Mouse (Mus musculus) adrenal gland, postnatal 25 days (tissue): Measurements from ENCODE around the gene Olfr149. TPM values are rescaled to one million over a fixed set of nuclear protein-coding genes. Genes with fewer than 3 reads are reported as not detected.
"Not testable (repeated sequence)": the region's sequence is repeated elsewhere in the genome, so short reads cannot be mapped to it uniquely, and the experiment has no call there.

Experiments
- DNase-seq: peaks from one replicate; pipeline ENCODE4 v3.0.0; 2021; ENCODE audit warnings: mixed read lengths
- long read RNA-seq: library from polyadenylated mRNA; stranded (forward); transcript quantifications from one replicate; pipeline ENCODE4 v2.0.0, GENCODE M21; 2021
- total RNA-seq: library from RNA; stranded (reverse); gene quantifications from 2 replicates; pipeline ENCODE4 v1.2.3, GENCODE M21; 2021

Olfr149 gene
- not detected in 2 replicates for total RNA-seq
- long read RNA-seq = 0 reads

DNA sequence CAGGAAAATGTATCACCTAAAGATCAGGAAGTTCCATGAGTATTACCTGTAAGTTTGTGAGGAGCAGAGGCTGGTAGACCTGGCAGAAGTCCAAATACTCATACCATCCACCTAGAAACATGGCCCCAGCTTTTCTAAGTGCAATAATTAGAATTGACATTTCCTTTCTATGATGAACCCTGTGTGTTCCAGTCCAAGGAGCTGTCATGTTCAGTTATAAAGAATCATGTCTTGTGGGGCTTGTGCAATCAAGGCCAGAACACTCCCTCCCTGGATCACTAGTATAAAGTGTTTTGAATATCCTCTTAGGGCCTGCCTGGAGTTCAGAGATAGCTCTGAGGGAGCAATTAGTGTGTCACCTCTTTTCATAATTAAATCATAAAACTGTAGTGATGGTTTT lies at the start of gene Olfr149:
TSS of gene Olfr149 (minus strand) at position 101 of the 400 bp plus-strand sequence.
- DNase-seq = no peak

DNA sequence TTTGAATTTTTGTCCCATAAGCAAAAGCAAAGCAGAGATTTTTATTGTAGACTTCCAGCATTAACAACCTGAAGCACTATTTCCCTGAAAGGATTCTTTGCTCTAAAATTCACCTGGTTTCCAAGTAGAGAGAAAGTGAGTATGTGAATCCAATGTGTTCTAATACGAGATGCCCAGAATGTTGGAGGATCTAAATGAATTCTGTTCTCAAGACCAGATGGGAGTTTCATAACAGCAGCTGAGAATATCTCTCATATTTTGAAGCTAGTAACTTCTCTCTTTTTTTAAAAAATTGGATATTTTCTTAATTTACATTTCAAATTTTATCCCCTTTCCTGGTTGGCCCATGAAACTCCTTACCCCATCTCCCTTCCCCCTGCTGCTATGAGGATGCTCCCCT lies 39.5 kb upstream of the Olfr149 start:
- DNase-seq = no peak

DNA sequence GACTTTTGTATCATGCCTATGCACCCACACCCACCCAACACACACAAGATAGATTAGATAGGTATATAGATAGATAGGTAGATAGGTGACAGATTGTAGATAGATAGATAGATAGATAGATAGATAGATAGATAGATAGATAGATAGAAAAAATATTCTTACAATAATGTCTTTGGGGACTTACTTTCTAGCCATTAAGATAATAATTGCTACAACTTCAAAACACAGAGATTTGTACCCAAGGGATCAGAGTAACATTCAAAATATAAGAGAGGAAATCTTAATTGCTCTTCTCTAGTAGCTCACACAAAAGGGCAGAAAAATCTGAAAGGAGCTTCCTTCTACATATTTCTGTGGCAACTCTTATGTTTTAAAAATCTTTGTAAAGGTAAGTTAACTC lies 39.0 kb upstream of the Olfr149 start, which contains the start of gene Olfr967:
TSS of gene Olfr967 (plus strand) at position 301 of the 400 bp plus-strand sequence.
- DNase-seq = no peak

DNA sequence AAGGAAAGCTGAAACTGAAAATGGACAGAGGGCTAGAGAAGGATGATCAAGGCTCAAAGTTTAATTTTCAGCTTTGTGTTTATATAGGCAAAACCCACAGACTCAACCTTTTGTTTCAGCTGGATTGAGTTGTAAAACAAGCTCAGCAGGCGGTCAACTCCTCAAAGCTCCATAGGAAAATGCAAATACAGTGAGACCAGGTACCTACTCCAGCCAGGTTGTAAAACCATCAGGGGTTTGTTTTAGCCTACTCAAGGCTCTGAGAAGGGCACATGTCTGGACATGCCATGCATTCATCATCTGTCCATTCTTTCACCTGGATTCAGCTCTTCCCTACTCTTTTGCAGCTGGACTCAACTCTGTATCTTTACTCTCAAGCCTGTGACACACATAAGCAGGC lies 33.8 kb upstream of the Olfr149 start:
- DNase-seq = no peak

DNA sequence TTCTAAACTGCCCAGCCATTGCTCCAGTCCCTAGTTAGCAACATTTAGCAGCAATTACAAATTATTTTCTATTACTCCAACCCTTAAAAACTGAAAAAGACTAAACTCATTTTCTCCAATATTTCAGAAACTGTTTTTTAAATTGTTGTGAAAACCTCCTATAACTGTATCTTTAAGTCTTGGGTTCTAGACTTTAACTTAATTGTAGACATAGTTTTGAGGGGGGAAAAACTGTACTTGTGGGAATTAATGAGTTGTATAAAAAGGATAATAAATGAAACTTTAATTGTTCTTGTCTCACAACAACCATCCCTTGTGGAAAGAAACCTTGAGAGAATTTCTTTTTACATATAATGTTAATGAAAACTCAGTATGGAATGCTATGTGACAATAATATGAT lies 23.8 kb upstream of the Olfr149 start, which contains the start of gene Olfr150:
TSS of gene Olfr150 (plus strand) at position 301 of the 400 bp plus-strand sequence.
- DNase-seq = no peak

DNA sequence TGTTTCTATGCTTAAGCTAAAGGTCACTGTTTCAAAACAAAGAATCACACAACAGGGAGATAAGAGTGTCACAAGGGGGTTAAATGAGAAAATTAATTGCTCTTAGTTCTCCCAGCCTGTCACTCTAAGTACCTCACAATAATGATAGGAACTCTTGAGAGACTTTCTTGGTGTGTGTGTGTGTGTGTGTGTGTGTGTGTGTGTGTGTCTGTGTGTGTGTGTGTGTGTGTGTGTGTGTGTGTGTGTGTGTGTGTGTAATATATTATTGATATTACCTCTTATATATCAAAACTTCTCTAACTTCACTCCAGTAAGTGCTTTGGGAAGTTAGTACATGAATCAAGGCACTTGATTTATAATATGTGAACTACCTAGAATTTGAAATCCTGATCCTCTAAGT lies 4.1 kb upstream of the Olfr149 start, which contains the start of gene Olfr965:
TSS of gene Olfr965 (plus strand) at position 301 of the 400 bp plus-strand sequence.
- no peak for DNase-seq

DNA sequence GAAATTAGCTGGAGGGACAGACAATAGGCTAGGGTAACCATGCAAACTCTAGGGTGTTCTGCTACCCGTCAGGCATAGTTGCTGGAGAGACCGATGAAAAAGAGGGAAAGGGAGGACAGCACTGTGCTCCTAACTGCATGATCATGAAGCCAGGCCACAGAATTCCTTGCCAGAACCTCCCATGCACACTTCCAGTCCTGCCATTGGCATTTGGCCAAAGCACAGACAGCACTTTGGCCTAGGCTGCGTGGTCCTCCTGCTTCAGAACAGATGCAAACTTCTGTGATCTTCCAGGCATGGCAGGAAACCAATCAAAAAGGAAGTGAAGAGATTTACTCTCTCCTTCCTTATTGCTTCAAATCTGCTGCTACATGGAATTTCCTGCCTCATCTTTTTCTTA lies 2.0 kb upstream of the Olfr149 start:
- DNase-seq = no peak

DNA sequence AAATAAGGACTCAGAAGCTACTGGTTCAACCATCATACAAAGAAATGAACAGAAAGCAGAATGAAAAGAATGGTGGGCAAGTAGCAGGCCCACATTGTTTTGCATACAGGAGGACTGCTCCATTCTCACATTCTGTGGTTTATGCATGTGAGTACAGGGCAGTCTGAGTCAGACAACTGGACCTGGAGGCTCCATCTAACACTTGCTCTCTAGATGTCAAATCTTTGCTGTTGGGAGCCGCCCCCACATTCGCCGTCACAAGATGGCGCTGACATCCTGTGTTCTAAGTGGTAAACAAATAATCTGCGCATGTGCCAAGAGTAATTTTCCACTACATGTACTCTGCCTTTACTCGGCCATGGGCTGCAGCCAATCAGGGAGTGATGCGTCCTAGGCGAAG lies 5.8 kb downstream of the Olfr149 start:
- DNase-seq = not testable (repeated sequence)

DNA sequence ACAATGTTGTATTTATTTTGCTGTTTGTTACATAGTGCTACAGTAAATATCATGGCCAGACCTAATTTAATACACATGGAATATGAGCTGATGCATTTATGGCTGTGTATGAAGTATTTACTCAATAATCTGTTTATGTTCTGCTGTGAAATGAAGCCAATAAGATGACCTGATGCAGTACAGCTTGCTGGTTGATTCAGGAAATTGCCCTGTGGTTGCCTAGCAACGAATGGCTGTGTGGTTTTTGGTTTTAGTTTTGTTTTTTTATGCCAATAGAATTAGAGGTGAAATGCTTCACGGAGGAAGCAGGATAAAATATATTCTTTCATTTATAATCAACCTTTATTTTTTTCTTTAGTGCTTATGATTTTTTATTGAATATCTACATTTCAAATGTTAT lies 27.6 kb downstream of the Olfr149 start:
- no peak for DNase-seq

DNA sequence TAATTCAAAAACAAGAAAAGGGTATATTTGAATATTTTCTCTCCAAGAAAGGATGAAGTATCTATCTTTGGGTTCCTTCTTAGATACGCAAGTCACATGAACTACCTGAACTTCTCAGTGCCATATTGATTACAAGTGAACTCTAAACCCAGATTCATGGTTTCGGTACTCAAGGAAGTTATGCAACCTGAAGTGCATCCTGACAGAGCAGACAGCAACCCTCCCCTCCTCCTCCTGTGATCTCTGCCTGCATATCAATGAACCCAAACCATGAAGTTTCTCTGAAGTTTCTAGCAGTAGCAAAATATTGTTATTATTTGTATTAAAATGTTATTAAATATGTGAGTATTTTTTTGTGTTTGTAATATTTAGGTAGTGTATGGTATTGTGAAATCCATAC lies 28.4 kb downstream of the Olfr149 start:
- DNase-seq = no peak

DNA sequence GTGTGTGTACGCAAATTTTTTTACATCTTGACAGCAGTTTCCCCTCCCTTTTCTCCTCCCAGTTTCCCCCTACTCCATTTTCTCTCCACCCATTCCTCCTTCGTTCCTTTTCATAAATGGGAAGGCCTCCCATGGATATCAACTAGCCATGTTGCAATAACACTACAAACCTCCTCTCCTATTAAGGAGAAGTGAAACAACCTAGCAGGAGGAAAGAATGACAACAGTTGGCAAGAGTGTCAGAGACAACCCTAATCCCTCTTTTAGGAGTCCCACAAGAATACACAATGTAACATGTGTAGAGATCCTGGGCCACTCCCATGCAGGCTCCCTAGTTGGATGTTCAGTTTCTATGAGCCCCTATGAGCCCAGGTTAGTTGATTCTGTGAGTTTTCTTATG lies 32.1 kb downstream of the Olfr149 start:
- DNase-seq = no peak

DNA sequence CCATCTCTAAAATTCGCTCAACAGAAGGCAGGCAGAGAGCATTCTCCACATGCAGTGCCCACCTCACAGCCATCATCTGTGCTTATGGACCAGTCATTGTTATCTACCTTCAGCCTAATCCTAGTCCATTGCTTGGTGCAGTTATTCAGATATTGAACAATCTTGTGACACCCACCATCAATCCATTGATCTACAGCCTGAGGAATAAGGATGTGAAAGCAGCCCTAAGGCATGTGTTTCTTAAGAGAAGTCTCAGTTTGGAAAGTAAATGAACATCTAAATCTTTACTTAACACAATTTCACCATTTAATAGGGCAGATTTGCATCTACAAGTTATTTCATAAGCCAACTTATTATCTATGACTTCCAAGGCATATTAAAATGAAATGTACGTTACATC lies 37.2 kb downstream of the Olfr149 start:
- DNase-seq = no peak

DNA sequence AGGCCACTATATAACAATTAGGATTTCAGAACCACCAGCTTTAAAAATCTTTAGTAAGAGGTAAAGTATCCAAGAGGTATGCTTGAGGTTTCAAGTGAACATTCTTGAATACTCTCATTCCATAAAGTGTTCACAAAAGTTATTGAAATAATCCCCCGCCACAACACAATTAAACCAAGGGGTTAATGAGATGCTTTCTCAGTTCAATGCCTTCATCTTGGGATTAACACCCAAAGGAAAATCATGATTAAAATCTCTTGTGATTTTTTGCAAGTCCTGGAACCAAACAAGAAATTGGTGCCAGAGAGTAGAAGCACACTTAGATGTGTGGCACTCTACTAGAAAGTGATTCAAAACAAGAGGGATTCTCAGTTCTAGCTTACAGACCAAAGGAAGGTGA lies 40.0 kb downstream of the Olfr149 start, which contains the start of gene Olfr963:
TSS of gene Olfr963 (plus strand) at position 301 of the 400 bp plus-strand sequence.
- no peak for DNase-seq

DNA sequence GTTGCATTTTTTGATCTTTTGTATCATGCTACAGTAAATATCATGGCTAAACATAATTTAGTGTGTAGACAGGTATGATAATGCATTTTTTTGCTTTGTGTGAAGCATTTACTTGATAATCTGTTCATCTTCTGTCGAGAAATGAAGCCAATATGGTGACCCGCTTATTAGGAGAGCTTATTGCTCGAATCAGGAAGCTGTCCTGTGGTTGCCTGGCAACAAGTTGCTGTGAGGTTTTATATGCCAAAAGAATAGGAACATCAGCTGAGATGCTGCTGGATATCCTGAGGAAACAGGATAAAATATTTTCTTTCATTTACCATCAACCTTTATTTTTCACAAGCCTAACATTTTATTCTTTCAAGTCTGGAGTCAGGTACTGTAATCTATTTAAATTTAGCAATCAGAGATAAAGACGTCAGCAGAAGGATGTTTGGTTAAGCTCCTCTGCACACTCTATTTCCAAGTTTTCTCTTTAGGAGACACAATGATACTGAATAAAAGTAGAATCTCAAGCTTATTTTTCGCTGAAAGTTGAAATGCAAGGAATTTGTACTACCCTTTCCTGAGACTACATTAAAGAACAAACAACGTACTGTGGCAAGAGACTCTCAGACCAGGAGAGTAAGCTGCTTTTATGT lies 52.0 kb downstream of the Olfr149 start:
- DNase-seq = no peak

Other genes starting within 250 kb of the Olfr149 start
- gene Olfr955, start 235.2 kb downstream of the Olfr149 start, total RNA-seq = not detected in 2 replicates
- gene Olfr44, start 213.1 kb downstream of the Olfr149 start, total RNA-seq = not detected in 2 replicates
- gene Olfr957, start 191.3 kb downstream of the Olfr149 start, total RNA-seq = not detected in 2 replicates
- gene Olfr958, start 153.1 kb downstream of the Olfr149 start, total RNA-seq = not detected in 2 replicates
- not detected in 2 replicates for gene Olfr959, start 131.5 kb downstream of the Olfr149 start, total RNA-seq
- gene AW551984, start 102.7 kb downstream of the Olfr149 start, total RNA-seq = 7.4 and 11.7 TPM in 2 replicates
- not detected in 2 replicates for gene Olfr148, start 96.5 kb downstream of the Olfr149 start, total RNA-seq
- gene Olfr960, start 85.7 kb downstream of the Olfr149 start, total RNA-seq = not detected in 2 replicates
- not detected in 2 replicates for gene Olfr961, start 62.0 kb downstream of the Olfr149 start, total RNA-seq
- not detected in 2 replicates for gene Olfr963, start 39.9 kb downstream of the Olfr149 start, total RNA-seq
- not detected in 2 replicates for gene Olfr965, start 4.2 kb upstream of the Olfr149 start, total RNA-seq
- not detected in 2 replicates for gene Olfr150, start 23.9 kb upstream of the Olfr149 start, total RNA-seq
- gene Olfr967, start 39.1 kb upstream of the Olfr149 start, total RNA-seq = not detected in 2 replicates
- not detected in 2 replicates for gene Olfr968, start 76.1 kb upstream of the Olfr149 start, total RNA-seq
- gene Olfr969, start 83.8 kb upstream of the Olfr149 start, total RNA-seq = not detected in 2 replicates
- not detected in 2 replicates for gene Olfr970, start 101.7 kb upstream of the Olfr149 start, total RNA-seq
- gene Olfr971, start 129.8 kb upstream of the Olfr149 start, total RNA-seq = not detected in 2 replicates
- gene Olfr972, start 159.3 kb upstream of the Olfr149 start, total RNA-seq = not detected in 2 replicates
- gene Olfr229, start 200.2 kb upstream of the Olfr149 start, total RNA-seq = not detected in 2 replicates
- gene Olfr974, start 230.4 kb upstream of the Olfr149 start, total RNA-seq = not detected in 2 replicates
- not detected in 2 replicates for gene Olfr975, start 244.9 kb upstream of the Olfr149 start, total RNA-seq